Mouse (Mus musculus): ENCODE data around the gene Frs3.

DNA sequence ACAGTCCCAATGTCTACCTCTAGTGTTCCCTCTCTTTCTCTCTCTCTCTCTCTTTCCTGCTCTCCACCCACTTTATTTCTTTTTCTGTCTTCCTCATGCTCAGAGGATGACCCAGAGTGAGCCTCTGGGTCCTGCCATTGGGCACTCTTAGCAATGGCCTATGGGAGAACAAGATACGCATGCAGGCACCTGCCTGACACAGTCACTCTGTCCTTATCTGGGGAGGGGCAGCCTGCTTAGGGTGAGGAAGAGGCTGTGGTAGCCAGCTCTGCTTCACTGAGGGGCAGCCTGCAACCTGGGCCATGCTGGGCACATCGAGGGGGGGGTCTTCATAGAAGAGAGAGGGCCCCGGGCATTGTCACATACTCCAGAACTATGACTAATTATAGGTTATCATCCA lies 60.8 kb downstream of the Frs3 start:
- TF ChIP-seq CTCF (IDR thresholded peaks at IDR 0.05; ENCODE audit: control insufficient read depth, insufficient read depth, insufficient read length) (no peak), MAX (IDR thresholded peaks at IDR 0.05) (no peak), MYOD1 (IDR thresholded peaks at IDR 0.05; ENCODE audit: control insufficient read depth, insufficient read length, low read depth) (no peak), CEBPB (IDR thresholded peaks at IDR 0.05; ENCODE audit: low read depth) (no peak), MYOG (IDR thresholded peaks at IDR 0.05; ENCODE audit: control insufficient read depth, extremely low read depth, insufficient read length) (no peak)
